Mouse (Mus musculus): ENCODE data around the gene Carmil1. TPM values are rescaled to one million over a fixed set of nuclear protein-coding genes. Genes with fewer than 3 reads are reported as not detected.

Carmil1 gene
- polyA plus RNA-seq, 1 experiment from 2014 or later = 25.6 TPM

GRCm38 (mm10) chr13:23990928-23991327 is 289.7 kb downstream of the Carmil1 start, which contains the start of gene Scgn:
Gene Scgn, minus strand, starts transcription at chr13:23991214.
- Histone ChIP-seq H3K27ac (replicated peaks) (no peak within 1 kb of the TSS), H3K9ac (replicated peaks) (no peak within 1 kb of the TSS), H3K36me3 (no peaks in the 10 kb centered on the region), H3K4me2 (replicated peaks) (peak within 1 kb of the TSS; percentile 62), H3K9me3 (no peaks in the 10 kb centered on the region), H3K27me3 (peaks cover 28% of the 10 kb centered on the region), H3K4me3 (peak within 1 kb of the TSS; percentile 31), H3K4me1 (peaks cover 14% of the 10 kb centered on the region)
- under 1% methylated on average over 20 of the region's 20 CpGs for WGBS
- 0 out of 2 replicates have a peak, but pooled peaks have one; percentile 34 for ATAC-seq (ENCODE audit: low FRiP score, low read depth)

- H3K4me1 ChIP-seq = peaks cover 15% of the 10 kb centered on the region
- H3K9me3 ChIP-seq = no peaks in the 10 kb centered on the region
- WGBS = 47% methylated on average over 5 of the region's 5 CpGs
- peak overlapping the region; percentile 62 for H3K4me2 ChIP-seq (replicated peaks)
- H3K4me3 ChIP-seq = no peak overlapping the region
- ATAC-seq (ENCODE audit: low FRiP score, low read depth) = no peak
- no peaks in the 10 kb centered on the region for H3K36me3 ChIP-seq
- H3K27me3 ChIP-seq = peaks cover 28% of the 10 kb centered on the region
- H3K9ac ChIP-seq (replicated peaks) = no peak overlapping the region
- H3K27ac ChIP-seq (replicated peaks) = no peak overlapping the region
Observed at GRCm38 (mm10) chr13:23990451-23990850, 290.1 kb downstream of the Carmil1 start.

DNA sequence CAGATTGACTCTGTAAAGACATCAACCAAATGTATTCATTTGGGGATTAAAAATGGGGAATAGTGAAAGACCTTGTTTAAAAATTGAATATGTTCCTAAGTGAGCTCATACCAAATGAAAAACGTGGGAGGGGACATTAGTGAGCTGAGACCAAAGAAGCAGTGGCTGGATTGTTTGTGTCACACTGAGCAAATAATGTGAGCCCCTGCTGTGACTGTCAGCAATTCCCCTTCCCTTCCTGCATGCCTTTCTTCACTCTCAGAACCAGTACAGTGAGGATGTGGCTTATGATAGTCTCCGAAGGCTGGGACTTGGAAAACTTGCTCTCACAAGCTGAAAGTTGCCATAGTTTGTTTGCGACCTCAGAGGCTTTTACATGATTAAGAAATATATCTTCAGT is 295.5 kb downstream of the Carmil1 start:
- Histone ChIP-seq H3K9me3 (no peaks in the 10 kb centered on the region), H3K9ac (replicated peaks) (no peak overlapping the region), H3K36me3 (no peaks in the 10 kb centered on the region), H3K4me1 (0 out of 2 replicates have a peak, but pooled peaks cover 4% of the 10 kb centered on the region), H3K4me3 (no peak overlapping the region), H3K27me3 (no peaks in the 10 kb centered on the region), H3K27ac (replicated peaks) (no peak overlapping the region), H3K4me2 (replicated peaks) (no peak overlapping the region)
- WGBS = 47% methylated on average over 3 of the region's 3 CpGs
- no peak for ATAC-seq (ENCODE audit: low FRiP score, low read depth)

GRCm38 (mm10) chr13:23972271-23972670 is 308.3 kb downstream of the Carmil1 start:
- H3K36me3 ChIP-seq = no peaks in the 10 kb centered on the region
- no peak overlapping the region for H3K4me2 ChIP-seq (replicated peaks)
- H3K9ac ChIP-seq (replicated peaks) = no peak overlapping the region
- H3K4me3 ChIP-seq = no peak overlapping the region
- H3K27me3 ChIP-seq = no peaks in the 10 kb centered on the region
- no peaks in the 10 kb centered on the region for H3K9me3 ChIP-seq
- no peak for ATAC-seq (ENCODE audit: low FRiP score, low read depth)
- H3K27ac ChIP-seq (replicated peaks) = no peak overlapping the region
- H3K4me1 ChIP-seq = no peaks in the 10 kb centered on the region
- WGBS = 72% methylated on average over 5 of the region's 5 CpGs

GRCm38 (mm10) chr13:23971870-23972269 is 308.7 kb downstream of the Carmil1 start:
- no peak overlapping the region for H3K27ac ChIP-seq (replicated peaks)
- H3K36me3 ChIP-seq = no peaks in the 10 kb centered on the region
- WGBS = 59% methylated on average over 2 of the region's 2 CpGs
- H3K9me3 ChIP-seq = no peaks in the 10 kb centered on the region
- H3K4me1 ChIP-seq = no peaks in the 10 kb centered on the region
- no peak for ATAC-seq (ENCODE audit: low FRiP score, low read depth)
- H3K27me3 ChIP-seq = no peaks in the 10 kb centered on the region
- H3K4me3 ChIP-seq = no peak overlapping the region
- no peak overlapping the region for H3K4me2 ChIP-seq (replicated peaks)
- no peak overlapping the region for H3K9ac ChIP-seq (replicated peaks)

DNA sequence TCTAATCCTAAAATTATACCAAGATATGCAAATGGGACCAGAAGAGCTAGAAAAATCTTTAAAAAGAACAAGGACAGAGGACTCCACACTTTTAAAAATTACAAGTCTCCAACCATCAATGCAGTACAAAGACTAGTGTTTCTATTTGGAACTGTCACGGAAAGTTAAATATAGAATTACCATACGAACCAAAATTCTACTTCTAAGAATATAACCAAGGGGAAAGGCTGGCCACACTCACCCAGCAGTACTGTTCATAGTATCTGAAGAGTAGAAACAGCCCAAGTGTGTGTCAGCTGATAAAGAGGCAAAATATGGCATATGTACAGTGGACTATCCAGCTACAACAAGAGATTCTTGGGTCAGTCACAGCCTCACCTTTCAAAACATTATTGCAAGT is 315.7 kb downstream of the Carmil1 start:
- 85% methylated on average over 2 of the region's 2 CpGs for WGBS
- H3K36me3 ChIP-seq = no peaks in the 10 kb centered on the region
- 0 out of 2 replicates have a peak, but pooled peaks cover under 1% of the 10 kb centered on the region for H3K4me1 ChIP-seq
- no peak overlapping the region for H3K27ac ChIP-seq (replicated peaks)
- H3K4me3 ChIP-seq = no peak overlapping the region
- no peaks in the 10 kb centered on the region for H3K9me3 ChIP-seq
- H3K27me3 ChIP-seq = peaks cover 3% of the 10 kb centered on the region; the same call in 1 of the 2 replicates
- H3K9ac ChIP-seq (replicated peaks) = no peak overlapping the region
- no peak for ATAC-seq (ENCODE audit: low FRiP score, low read depth)
- no peak overlapping the region for H3K4me2 ChIP-seq (replicated peaks)

Other genes with a start within 250 kb of the Carmil1 start
- gene Cmah, start 46.6 kb upstream of the Carmil1 start, polyA plus RNA-seq (2016; fragmentation: Nextera tagmentation; extraction: Ambion mirVana) = 0.36 and 0.42 TPM in 2 replicates

Data from midbrain, embryonic 12.5 days (tissue).